Mouse (Mus musculus) left cerebral cortex, adult 9 months (tissue): ENCODE results near the gene Npm1.

ENCODE experiments used
- DNase-seq, 2 experiments: peaks; one replicate each; pipeline ENCODE4 v3.0.0; 2022; ENCODE audit warnings: low spot score in 2 of 2

The Npm1 gene

GRCm38 (mm10) chr11:33180701-33181116 is 17.7 kb upstream of the Npm1 start:
- no peak for DNase-seq

- DNase-seq, result no peak
Measured at GRCm38 (mm10) chr11:33179802-33180201, 16.8 kb upstream of the Npm1 start.

GRCm38 (mm10) chr11:33176525-33177245 is 13.7 kb upstream of the Npm1 start:
- peak in 1 of 2 experiments; percentile 28 for DNase-seq

- DNase-seq, result no peak
Measured at GRCm38 (mm10) chr11:33175768-33176167, 12.8 kb upstream of the Npm1 start.

- DNase-seq, result peak in 1 of 2 experiments; percentile 14
Measured at GRCm38 (mm10) chr11:33170489-33170888, 7.5 kb upstream of the Npm1 start.

- peak in 1 of 2 experiments; percentile 64 for DNase-seq
Measured at GRCm38 (mm10) chr11:33162211-33162997, 602 bp downstream of the Npm1 start.

GRCm38 (mm10) chr11:33159741-33160140 is 3.3 kb downstream of the Npm1 start:
- DNase-seq, result no peak

GRCm38 (mm10) chr11:33157453-33158196 is 5.4 kb downstream of the Npm1 start:
- no peak for DNase-seq

- no peak for DNase-seq
Measured at GRCm38 (mm10) chr11:33156436-33157015, 6.5 kb downstream of the Npm1 start.

- no peak for DNase-seq
Measured at GRCm38 (mm10) chr11:33154459-33154858, 8.5 kb downstream of the Npm1 start.

GRCm38 (mm10) chr11:33152997-33153396 is 10.0 kb downstream of the Npm1 start:
- no peak for DNase-seq

GRCm38 (mm10) chr11:33151780-33152145 is 11.2 kb downstream of the Npm1 start:
- DNase-seq, result no peak

- DNase-seq, result no peak
Measured at GRCm38 (mm10) chr11:33151128-33151779, 11.8 kb downstream of the Npm1 start.

GRCm38 (mm10) chr11:33150364-33150763 is 12.6 kb downstream of the Npm1 start:
- no peak for DNase-seq

GRCm38 (mm10) chr11:33149453-33149852 is 13.6 kb downstream of the Npm1 start:
- no peak for DNase-seq

- DNase-seq, result no peak
Measured at GRCm38 (mm10) chr11:33149088-33149436, 13.9 kb downstream of the Npm1 start.

- DNase-seq, result peak in 1 of 2 experiments; percentile 80
Measured at GRCm38 (mm10) chr11:33148338-33149087, 14.5 kb downstream of the Npm1 start.

GRCm38 (mm10) chr11:33147572-33148337 is 15.3 kb downstream of the Npm1 start:
- no peak for DNase-seq

- DNase-seq, result no peak
Measured at GRCm38 (mm10) chr11:33147171-33147571, 15.8 kb downstream of the Npm1 start, which contains the start of gene Fgf18. Fgf18 (minus strand) TSS chr11:33147400.

- no peak for DNase-seq
Measured at GRCm38 (mm10) chr11:33146651-33147131, 16.3 kb downstream of the Npm1 start.
